Mouse (Mus musculus) frontal cortex, adult (tissue): ENCODE data around the gene Fat4.
A peak's percentile ranks its signal among the peaks of the same experiment; 100 is the strongest.

Source experiments
- ATAC-seq: cut with Nextera tagmentation; 2 replicates; pipeline ENCODE4 v1.9.2; 2017; ENCODE audit warnings: mild to moderate bottlenecking, moderate library complexity, mixed read lengths; ENCODE audit not compliant: low TSS enrichment

The Fat4 gene

GRCm38 (mm10) chr3:38907676-38908425 lies 21.1 kb downstream of the Fat4 start:
- peak; percentile 8; the same call in 1 of the 2 replicates for ATAC-seq

GRCm38 (mm10) chr3:38908426-38909111 lies 21.8 kb downstream of the Fat4 start:
- peak; percentile 11 for ATAC-seq

DNA sequence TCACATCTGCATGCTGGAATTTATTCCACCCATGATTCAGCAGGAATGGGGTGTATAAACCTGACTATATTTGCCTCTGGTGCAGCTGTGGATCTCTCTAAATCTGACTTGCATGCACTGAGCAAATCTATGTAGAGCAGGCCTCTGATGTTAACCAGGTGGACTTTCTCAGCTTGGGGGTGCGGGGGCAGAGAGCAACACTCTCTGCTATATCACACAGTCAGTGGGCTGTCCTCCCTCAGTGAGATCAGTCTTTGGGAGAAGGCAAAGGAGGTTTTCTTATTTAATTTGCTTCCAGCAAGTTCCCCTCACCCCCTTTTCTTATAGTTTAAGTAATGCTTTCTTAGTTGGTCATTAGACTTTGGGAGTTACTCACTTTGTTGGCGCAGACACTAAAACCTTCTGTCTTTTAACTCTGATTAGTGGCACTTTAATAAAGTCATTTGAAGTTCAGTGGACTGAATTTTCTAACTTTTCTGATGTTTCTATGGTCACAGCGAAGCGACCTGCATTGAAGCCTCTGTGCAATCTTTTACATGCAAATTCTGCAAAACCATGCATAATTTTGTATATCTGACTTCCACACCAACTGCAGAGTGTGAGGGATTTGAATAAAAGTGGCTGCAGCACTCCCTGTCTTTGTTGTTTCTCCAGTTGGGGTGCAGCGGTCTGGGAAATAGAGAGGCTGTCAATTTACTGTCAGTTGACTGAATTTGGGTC lies 26.2 kb downstream of the Fat4 start:
- peak; percentile 38; the same call in 1 of the 2 replicates for ATAC-seq

DNA sequence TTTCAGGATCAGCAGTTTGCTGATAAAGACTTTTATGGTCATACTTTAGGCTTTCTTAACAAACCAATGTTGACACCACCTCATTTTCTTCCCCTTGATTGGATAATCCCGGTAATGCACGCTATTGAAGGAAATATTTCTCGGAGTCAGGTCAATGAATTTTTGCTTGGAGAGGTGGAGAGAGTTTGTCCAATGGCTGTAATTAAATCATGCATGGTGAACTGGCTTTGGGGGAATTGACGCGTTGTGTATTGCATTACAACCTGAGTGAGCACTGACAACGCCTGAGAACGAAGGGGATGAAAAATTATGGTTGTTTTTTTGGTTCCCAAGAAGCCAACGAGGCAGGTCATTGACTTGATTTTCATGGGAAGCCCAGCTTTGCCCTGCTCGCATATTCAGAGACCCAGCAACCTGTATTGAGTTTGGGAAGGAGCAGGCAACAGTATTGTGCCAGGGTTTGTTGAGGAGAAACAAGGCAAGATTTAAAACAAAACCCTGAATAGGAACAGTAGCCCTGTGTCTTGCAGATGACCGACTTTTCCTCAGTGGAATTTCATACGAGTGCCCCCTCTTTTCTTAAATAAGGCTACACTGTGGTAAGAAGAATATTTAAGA lies 26.9 kb downstream of the Fat4 start:
- no peak for ATAC-seq

- peak; percentile 55 for ATAC-seq
Observed at GRCm38 (mm10) chr3:38918926-38919325, 32.2 kb downstream of the Fat4 start.

- ATAC-seq = no peak
Observed at GRCm38 (mm10) chr3:38921031-38921430, 34.3 kb downstream of the Fat4 start.

DNA sequence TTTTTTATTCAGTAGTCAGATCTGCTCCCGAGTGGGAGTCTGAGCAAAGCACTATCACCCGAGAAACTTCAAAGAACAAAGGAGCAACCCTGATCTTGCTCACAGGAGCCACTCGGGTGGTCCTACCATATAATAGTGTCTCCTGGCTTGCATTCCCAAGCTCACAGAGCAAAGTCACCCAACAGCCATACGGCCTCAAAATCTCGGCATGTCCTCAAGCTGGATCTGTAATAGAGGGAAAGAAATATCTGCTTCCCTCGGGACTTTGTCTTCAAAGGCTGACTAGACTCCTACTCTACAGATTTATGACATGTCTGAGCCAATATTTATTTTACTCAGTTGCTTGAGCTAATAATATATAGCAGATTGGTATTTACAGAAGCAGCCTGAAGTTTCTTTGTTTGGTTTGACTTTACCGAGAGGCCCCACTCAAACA lies 36.5 kb downstream of the Fat4 start:
- no peak for ATAC-seq

DNA sequence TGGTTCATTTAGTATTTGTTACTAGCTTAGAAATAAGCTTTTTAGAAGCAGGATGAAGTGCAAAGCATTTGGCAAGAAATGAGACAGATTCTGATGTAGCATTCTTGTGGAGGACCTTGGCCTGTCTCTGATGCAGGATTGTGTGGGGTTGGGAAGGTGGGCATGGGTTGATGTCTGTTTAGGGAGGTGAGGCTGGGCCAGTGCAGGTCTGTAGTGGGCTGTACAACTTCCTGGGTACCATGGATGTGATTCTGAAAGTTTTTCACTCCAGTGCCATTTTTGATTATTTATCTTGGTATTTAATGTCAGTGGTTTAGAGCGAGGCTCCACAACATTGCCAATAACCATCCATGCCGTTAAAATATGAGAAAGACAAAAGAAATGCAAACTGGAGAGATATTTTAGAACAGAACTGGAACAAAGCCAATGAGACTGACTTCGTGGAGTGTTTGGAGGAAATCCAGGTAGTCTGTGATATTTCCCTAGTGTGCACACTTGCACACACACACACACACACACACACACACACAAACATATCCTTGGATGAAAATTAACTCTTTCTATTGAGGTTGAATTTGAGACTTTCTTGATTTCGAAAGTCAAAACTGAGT lies 41.4 kb downstream of the Fat4 start:
- no peak for ATAC-seq

DNA sequence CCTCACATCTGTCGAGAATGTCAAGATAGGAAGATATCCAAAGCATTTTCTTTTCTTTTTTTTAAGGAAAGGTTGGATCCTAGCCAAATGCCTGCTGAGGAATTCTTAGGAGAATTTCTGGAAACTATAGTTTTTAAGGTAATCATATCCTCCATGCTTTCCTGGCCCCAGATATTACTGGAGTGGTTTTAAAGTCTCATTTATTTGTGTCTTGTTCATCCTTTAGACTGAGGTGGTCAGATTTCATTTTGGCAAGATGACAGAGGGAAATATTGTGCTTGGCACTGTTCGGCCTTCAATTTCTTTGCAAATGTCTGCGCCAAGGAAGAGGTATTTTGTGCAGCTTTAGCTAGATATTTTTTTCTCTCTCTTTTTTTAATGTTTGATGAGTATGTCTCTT lies 42.0 kb downstream of the Fat4 start:
- ATAC-seq = no peak

DNA sequence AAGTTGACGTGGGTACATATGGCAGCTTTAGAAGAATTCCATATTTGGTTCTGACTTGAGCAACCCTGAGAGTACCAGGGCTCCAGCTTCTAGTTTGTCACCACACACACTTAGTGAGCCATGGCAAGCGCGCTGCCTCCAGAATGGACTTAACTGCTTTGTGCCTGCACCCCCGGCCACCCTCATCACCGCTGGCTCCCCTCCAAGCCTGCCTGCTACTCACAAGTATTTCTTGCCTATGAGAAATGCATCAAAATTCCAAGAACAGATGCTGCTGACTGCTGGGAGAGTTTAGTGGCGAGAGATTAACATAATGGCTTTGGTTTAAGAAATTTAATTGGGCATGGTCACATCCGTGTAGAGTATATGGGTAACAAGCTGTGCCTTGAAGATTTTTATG lies 48.0 kb downstream of the Fat4 start:
- ATAC-seq = peak; percentile 85

- no peak for ATAC-seq
Observed at GRCm38 (mm10) chr3:38936485-38936884, 49.7 kb downstream of the Fat4 start.

DNA sequence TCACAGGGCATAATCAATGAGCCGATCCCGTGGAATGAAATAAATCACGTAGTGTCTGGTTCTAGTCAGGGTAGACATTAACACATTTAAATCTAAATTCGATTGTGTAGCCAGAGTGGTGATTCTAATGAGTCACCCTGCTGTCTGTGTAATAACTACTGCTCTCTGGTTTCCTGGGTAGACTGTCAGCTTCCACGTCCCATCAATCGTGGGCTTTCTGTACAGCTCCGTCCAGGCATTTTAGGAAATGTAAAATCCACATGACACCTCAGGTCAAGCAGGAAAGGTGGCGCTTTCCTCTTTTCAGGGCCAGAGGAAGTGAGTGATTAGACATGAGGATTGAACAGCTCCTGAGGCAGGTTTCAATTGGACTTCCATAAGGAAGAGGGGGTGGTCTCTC lies 50.4 kb downstream of the Fat4 start:
- no peak for ATAC-seq

GRCm38 (mm10) chr3:38938136-38938535 lies 51.4 kb downstream of the Fat4 start:
- no peak for ATAC-seq

- no peak for ATAC-seq
Observed at GRCm38 (mm10) chr3:38939573-38939972, 52.8 kb downstream of the Fat4 start.

- no peak for ATAC-seq
Observed at GRCm38 (mm10) chr3:38940327-38940726, 53.6 kb downstream of the Fat4 start.

DNA sequence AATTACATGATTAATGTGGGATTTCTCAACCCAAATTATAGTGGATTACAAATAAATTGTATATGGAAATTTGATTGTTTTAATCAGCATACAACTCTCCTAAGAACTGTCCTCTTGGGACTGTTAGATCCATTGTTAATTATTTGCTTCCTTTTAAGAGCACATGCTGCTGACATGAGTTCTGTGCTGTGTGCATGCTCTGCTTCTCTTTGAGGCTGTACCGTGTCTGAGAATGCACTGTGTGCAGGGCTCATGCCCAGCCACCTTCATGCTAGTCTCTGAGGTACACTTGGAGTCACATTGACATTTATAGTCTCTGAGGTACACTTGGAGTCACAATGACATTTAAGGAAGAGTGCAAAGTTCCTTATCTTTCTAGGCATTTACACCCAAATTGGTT lies 58.4 kb downstream of the Fat4 start:
- no peak for ATAC-seq

DNA sequence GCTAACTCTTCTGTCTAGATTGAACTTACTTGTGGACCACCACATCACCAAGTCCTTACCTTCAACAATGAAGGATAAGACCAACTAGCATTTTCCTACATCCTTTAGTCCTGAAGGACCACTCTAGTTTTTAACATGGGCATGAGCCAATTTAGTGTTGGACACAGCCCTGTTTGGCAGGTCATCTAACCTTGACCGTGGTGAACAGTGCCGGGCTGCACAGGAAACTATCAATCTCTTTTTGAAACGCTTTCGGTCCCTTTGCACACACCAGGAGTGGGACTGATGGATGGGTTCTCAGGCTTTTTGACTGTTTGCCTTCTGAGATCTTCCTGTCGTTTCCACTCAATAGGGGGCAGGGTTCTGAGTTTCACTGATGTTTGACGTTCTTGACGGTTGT lies 61.0 kb downstream of the Fat4 start:
- no peak for ATAC-seq

DNA sequence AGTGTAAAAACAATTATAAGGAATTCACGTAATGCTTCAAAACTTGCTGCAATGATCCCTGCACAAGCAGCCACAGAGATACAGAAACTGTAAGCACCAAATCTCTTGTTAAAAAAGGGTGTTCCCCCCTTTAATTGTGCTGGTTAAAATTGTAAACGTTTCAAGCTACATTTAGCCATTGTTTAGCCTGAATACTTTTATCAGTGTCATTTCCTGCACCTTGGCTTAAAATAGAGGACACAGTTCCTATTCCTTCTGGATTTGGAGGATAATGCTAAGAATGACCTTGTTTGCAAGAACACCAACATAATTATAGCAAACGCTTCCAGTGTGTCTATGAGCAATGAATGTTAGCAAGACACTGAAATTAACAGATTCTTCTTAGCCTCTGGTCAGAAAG lies 65.9 kb downstream of the Fat4 start:
- ATAC-seq = no peak

DNA sequence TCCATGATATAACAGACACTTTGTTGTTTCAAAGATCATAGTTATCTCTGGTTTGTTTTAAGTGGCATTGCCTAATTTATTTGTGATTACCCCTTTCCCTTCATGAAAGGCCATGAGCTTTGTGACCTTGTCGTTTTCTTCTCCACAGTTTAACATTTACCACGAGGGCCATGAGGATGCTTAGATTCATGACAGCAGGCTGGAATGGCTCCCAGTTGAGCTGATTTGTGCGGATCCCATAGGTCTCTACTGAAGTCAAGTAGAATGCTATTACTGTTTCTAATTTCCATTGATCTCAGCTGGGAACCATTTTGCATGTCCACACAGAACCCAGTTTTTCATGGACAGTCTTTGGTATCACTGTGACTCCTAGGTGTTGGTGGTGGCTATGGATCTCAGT lies 67.5 kb downstream of the Fat4 start:
- no peak for ATAC-seq

- ATAC-seq = no peak
Observed at GRCm38 (mm10) chr3:38956012-38956648, 69.4 kb downstream of the Fat4 start.

GRCm38 (mm10) chr3:38957186-38957585 lies 70.4 kb downstream of the Fat4 start:
- no peak for ATAC-seq
